In the genomic region with DNA sequence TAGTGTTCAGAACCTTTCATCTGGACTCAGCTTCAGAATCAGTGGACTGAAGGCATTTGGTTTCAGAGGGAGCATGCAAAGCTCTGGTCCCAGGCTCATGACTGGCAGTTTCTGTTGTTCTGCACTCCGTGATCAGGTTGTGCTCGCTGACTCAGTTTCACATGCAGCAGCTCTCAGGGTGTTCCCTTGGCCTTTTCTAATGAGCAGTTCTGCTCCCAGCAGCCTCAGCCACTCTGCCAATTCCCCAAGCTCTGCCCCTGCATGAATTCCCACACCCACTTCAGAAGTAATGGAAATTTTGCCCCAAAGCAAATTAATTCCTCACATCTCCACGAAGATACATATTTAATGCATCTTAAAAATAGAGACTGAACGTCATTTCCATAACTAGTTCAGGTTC, we compare ENCODE assay signal across 22 mouse cellular contexts. TPM values are rescaled to one million over a fixed set of nuclear protein-coding genes. Genes with fewer than 3 reads are reported as not detected.
A peak's percentile ranks its signal among the peaks of the same experiment; 100 is the strongest.
DNase-seq lines count a peak whose midpoint lies in the region; ATAC-seq and TF ChIP-seq lines count a peak whose summit lies in the region.
"Had no signal": no experiment of that assay in that cellular context is flagged by ENCODE, and none has a peak within 500 bp of the region (broad histone marks: within the 10 kb centered on the region; RNA-seq: fewer than 3 reads in every experiment).

No protein-coding gene starts in this region.

- H3K9me3 ChIP-seq in midbrain, embryonic 15.5 days, result no peaks in the 10 kb centered on the region
- H3K9me3 ChIP-seq in liver, postnatal 0 days (ENCODE audit: low read length), result no peaks in the 10 kb centered on the region
- H3K9me3 ChIP-seq: hindbrain, embryonic 15.5 days; kidney, embryonic 15.5 days; limb, embryonic 12.5 days; liver, embryonic 13.5 days; lung, embryonic 15.5 days; midbrain, embryonic 12.5 days; stomach, embryonic 15.5 days had no signal

- H3K4me3 ChIP-seq in midbrain, embryonic 15.5 days, result no peak overlapping the region
- H3K4me3 ChIP-seq in liver, postnatal 0 days (ENCODE audit: low read depth, low read length), result no peak overlapping the region
- H3K4me3 ChIP-seq: hindbrain, embryonic 15.5 days; kidney, embryonic 15.5 days; limb, embryonic 12.5 days; liver, embryonic 13.5 days; lung, embryonic 15.5 days; midbrain, embryonic 12.5 days; stomach, embryonic 15.5 days had no signal

- TF ChIP-seq CTCF in liver, postnatal 0 days (IDR thresholded peaks at IDR 0.05; ENCODE audit: low read depth), result no peak

- WGBS in midbrain, embryonic 15.5 days, result 36% methylated on average over 4 of the region's 4 CpGs
- WGBS in liver, postnatal 0 days (ENCODE audit: insufficient replicate concordance), result 79% methylated on average over 4 of the region's 4 CpGs

- DNase-seq in frontal cortex, postnatal 10 days (ENCODE audit: low spot score in 2 of 2), result no peak
- DNase-seq in layer of hippocampus, adult 9-11 months, result peak; percentile 11
- DNase-seq in layer of hippocampus, adult 11-12 months (ENCODE audit: low spot score), result no peak
- peak; percentile 62 for DNase-seq in brain, adult 2 months (ENCODE audit: low read depth, low spot score)
- DNase-seq in urinary bladder, adult 18-20 months (ENCODE audit: low spot score in 2 of 2), result no peak
- DNase-seq in liver, postnatal 0 days, result no peak
- DNase-seq: B cell, adult 2 months; cerebellum, adult 8-10 months; heart, postnatal 10 days; liver, embryonic 13.5 days; lung, postnatal 4 days; right cerebral cortex, postnatal 25 days had no signal

- no peak overlapping the region for H3K4me2 ChIP-seq in midbrain, embryonic 15.5 days
- no peak overlapping the region for H3K4me2 ChIP-seq in liver, postnatal 0 days (ENCODE audit: low read depth, low read length)
- H3K4me2 ChIP-seq: heart, embryonic 11.5 days; hindbrain, embryonic 15.5 days; kidney, embryonic 15.5 days; limb, embryonic 12.5 days; liver, embryonic 13.5 days; lung, embryonic 15.5 days; midbrain, embryonic 12.5 days; stomach, embryonic 15.5 days had no signal

- H3K27ac ChIP-seq in midbrain, embryonic 15.5 days, result peak overlapping the region; percentile 38; the same call in 1 of the 2 replicates
- no peak overlapping the region for H3K27ac ChIP-seq in liver, postnatal 0 days (ENCODE audit: low read depth)
- H3K27ac ChIP-seq: hindbrain, embryonic 15.5 days; kidney, embryonic 15.5 days; limb, embryonic 12.5 days; liver, embryonic 13.5 days; lung, embryonic 15.5 days; midbrain, embryonic 12.5 days; stomach, embryonic 15.5 days had no signal

- peaks cover 9% of the 10 kb centered on the region; the same call in 1 of the 2 replicates for H3K4me1 ChIP-seq in midbrain, embryonic 15.5 days
- H3K4me1 ChIP-seq in liver, postnatal 0 days (ENCODE audit: insufficient read depth), result no peaks in the 10 kb centered on the region
- H3K4me1 ChIP-seq: kidney, embryonic 15.5 days; limb, embryonic 12.5 days; stomach, embryonic 15.5 days had no signal

- H3K27me3 ChIP-seq in midbrain, embryonic 15.5 days (replicated peaks), result no peaks in the 10 kb centered on the region
- H3K27me3 ChIP-seq in liver, postnatal 0 days (ENCODE audit: insufficient read depth, low read length), result no peaks in the 10 kb centered on the region
- H3K27me3 ChIP-seq: hindbrain, embryonic 15.5 days; kidney, embryonic 15.5 days; limb, embryonic 12.5 days; liver, embryonic 13.5 days; lung, embryonic 15.5 days; stomach, embryonic 15.5 days had no signal

- TF ChIP-seq EP300 in liver, postnatal 0 days (IDR thresholded peaks at IDR 0.05; ENCODE audit: low read depth), result no peak

- no peak overlapping the region for H3K9ac ChIP-seq in midbrain, embryonic 15.5 days
- no peak overlapping the region for H3K9ac ChIP-seq in liver, postnatal 0 days (replicated peaks)
- H3K9ac ChIP-seq: hindbrain, embryonic 15.5 days; kidney, embryonic 15.5 days; limb, embryonic 12.5 days; liver, embryonic 13.5 days; lung, embryonic 15.5 days; midbrain, embryonic 12.5 days; stomach, embryonic 15.5 days had no signal

- no peaks in the 10 kb centered on the region for H3K36me3 ChIP-seq in midbrain, embryonic 15.5 days (replicated peaks)
- peaks cover 6% of the 10 kb centered on the region; the same call in 1 of the 2 replicates for H3K36me3 ChIP-seq in liver, postnatal 0 days (replicated peaks; ENCODE audit: insufficient read depth, low read length)
- H3K36me3 ChIP-seq: liver, embryonic 13.5 days; stomach, embryonic 15.5 days had no signal

- peak; percentile 56 for ATAC-seq in frontal cortex, adult (ENCODE audit: low TSS enrichment)
- ATAC-seq in midbrain, embryonic 15.5 days (replicated peaks), result peak; percentile 67
- ATAC-seq in liver, postnatal 0 days, result no peak
- ATAC-seq: intestine, postnatal 0 days had no signal

RNA-seq across cellular contexts. Expression of gene Tiparp, which starts 30.5 kb away (rescaled TPM):
- 25.8 and 27.3 TPM in 2 replicates for polyA plus RNA-seq in midbrain, embryonic 15.5 days (2015; fragmentation: Nextera tagmentation; extraction: Ambion mirVana)
- polyA plus RNA-seq in liver, postnatal 0 days (2015; fragmentation: Nextera tagmentation; extraction: Ambion mirVana), result 7.4 and 7.5 TPM in 2 replicates

Comparison
In these comparisons a context has a peak if more than half of its experiments do, and no peak if none do; other contexts are left out.
1. DNase-seq: peak in layer of hippocampus, adult 9-11 months (single experiment) and brain, adult 2 months (single experiment); none in frontal cortex, postnatal 10 days (0 of 2), layer of hippocampus, adult 11-12 months (single experiment), urinary bladder, adult 18-20 months (0 of 2) and liver, postnatal 0 days (single experiment).